Mouse (Mus musculus) right cerebral cortex, postnatal 14 days (tissue): ENCODE results near the gene Pla2g4a.
A peak's percentile ranks its signal among the peaks of the same experiment; 100 is the strongest.
"Not testable (repeated sequence)": the region's sequence is repeated elsewhere in the genome, so short reads cannot be mapped to it uniquely, and the experiment has no call there.

ENCODE experiments used
- DNase-seq: peaks from one replicate; pipeline ENCODE4 v3.0.0; 2022

Pla2g4a gene

GRCm38 (mm10) chr1:149923737-149924136 lies 37.4 kb downstream of the Pla2g4a start:
- DNase-seq: not testable (repeated sequence)

GRCm38 (mm10) chr1:149922219-149922618 lies 38.9 kb downstream of the Pla2g4a start:
- DNase-seq: no peak

- DNase-seq: no peak
These were observed 39.8 kb downstream of the Pla2g4a start for GRCm38 (mm10) chr1:149921325-149921724.

- DNase-seq: no peak
These were observed 41.8 kb downstream of the Pla2g4a start for GRCm38 (mm10) chr1:149919301-149919700.

GRCm38 (mm10) chr1:149912984-149913383 lies 48.1 kb downstream of the Pla2g4a start:
- DNase-seq: no peak

- DNase-seq: no peak
These were observed 50.0 kb downstream of the Pla2g4a start for GRCm38 (mm10) chr1:149911050-149911449.

- DNase-seq: no peak
These were observed 63.0 kb downstream of the Pla2g4a start for GRCm38 (mm10) chr1:149898001-149898625.

GRCm38 (mm10) chr1:149896590-149896989 lies 64.5 kb downstream of the Pla2g4a start:
- no peak for DNase-seq

GRCm38 (mm10) chr1:149894940-149895339 lies 66.2 kb downstream of the Pla2g4a start:
- no peak for DNase-seq

- DNase-seq: no peak
These were observed 67.2 kb downstream of the Pla2g4a start for GRCm38 (mm10) chr1:149893903-149894302.

GRCm38 (mm10) chr1:149891057-149891456 lies 70.0 kb downstream of the Pla2g4a start:
- DNase-seq: no peak

- DNase-seq: no peak
These were observed 78.6 kb downstream of the Pla2g4a start for GRCm38 (mm10) chr1:149882419-149883025.

- no peak for DNase-seq
These were observed 82.9 kb downstream of the Pla2g4a start for GRCm38 (mm10) chr1:149878175-149878574.

- DNase-seq: no peak
These were observed 84.6 kb downstream of the Pla2g4a start for GRCm38 (mm10) chr1:149876502-149876901.

GRCm38 (mm10) chr1:149871625-149872024 lies 89.5 kb downstream of the Pla2g4a start:
- no peak for DNase-seq

GRCm38 (mm10) chr1:149867323-149867722 lies 93.8 kb downstream of the Pla2g4a start:
- DNase-seq: no peak

- DNase-seq: no peak
These were observed 94.9 kb downstream of the Pla2g4a start for GRCm38 (mm10) chr1:149866202-149866601.

GRCm38 (mm10) chr1:149862801-149863200 lies 98.3 kb downstream of the Pla2g4a start:
- peak; percentile 29 for DNase-seq

GRCm38 (mm10) chr1:149862181-149862580 lies 98.9 kb downstream of the Pla2g4a start:
- DNase-seq: no peak

- DNase-seq: no peak
These were observed 99.5 kb downstream of the Pla2g4a start for GRCm38 (mm10) chr1:149861543-149861942.

- no peak for DNase-seq
These were observed 102.4 kb downstream of the Pla2g4a start for GRCm38 (mm10) chr1:149858734-149859133.

- peak; percentile 79 for DNase-seq
These were observed 104.4 kb downstream of the Pla2g4a start for GRCm38 (mm10) chr1:149856720-149857119.

- DNase-seq: no peak
These were observed 105.5 kb downstream of the Pla2g4a start for GRCm38 (mm10) chr1:149855581-149855980.

- DNase-seq: no peak
These were observed 106.2 kb downstream of the Pla2g4a start for GRCm38 (mm10) chr1:149854867-149855266.

GRCm38 (mm10) chr1:149846655-149847054 lies 114.4 kb downstream of the Pla2g4a start:
- no peak for DNase-seq
